Mouse (Mus musculus) olfactory bulb, adult 2 months (tissue): ENCODE results near the gene Fat4.

Source experiments
- CTCF ChIP-seq: fragments of 200-500 bp; IDR thresholded peaks from 2 replicates; pipeline ENCODE4 v1.5.1; 2012; ENCODE audit warnings: low read depth, mild to moderate bottlenecking, low read length, moderate library complexity; ENCODE audit not compliant: insufficient read depth
- POLR2A ChIP-seq: fragments of 200-500 bp; IDR thresholded peaks from 2 replicates; pipeline ENCODE4 v1.6.1; 2012; ENCODE audit warnings: mild to moderate bottlenecking, low read depth, low read length, moderate library complexity; ENCODE audit not compliant: insufficient read depth

- TF ChIP-seq CTCF (no peak), POLR2A (no peak)
Observed at GRCm38 (mm10) chr3:38849077-38849476, 37.7 kb upstream of the Fat4 start.
